Mouse (Mus musculus) MEL (cell line): ENCODE results near the gene Tyk2. TPM values are rescaled to one million over a fixed set of nuclear protein-coding genes. Genes with fewer than 3 reads are reported as not detected.
A peak's percentile ranks its signal among the peaks of the same experiment; 100 is the strongest.

Experiments used
- DNase-seq: peaks from one replicate; pipeline ENCODE4 v3.0.0; 2011; ENCODE audit warnings: low read depth, low spot score
- H3K27ac ChIP-seq: 2 replicates; pipeline ENCODE4 v1.5.1; 2012; ENCODE audit warnings: low read depth, mild to moderate bottlenecking, control low read depth, low read length, moderate library complexity; ENCODE audit not compliant: control insufficient read depth
- H3K27me3 ChIP-seq, 2 experiments: fragments of 150-350 bp in 1 of 2; sonication (generic) in 1 of 2; 2 replicates each; pipeline ENCODE4 v1.6.1; 2012; ENCODE audit warnings: low read length in 2 of 2, mild to moderate bottlenecking in 2 of 2, improper control_type of control experiment in 1 of 2, moderate library complexity in 1 of 2; ENCODE audit not compliant: insufficient read depth in 2 of 2, control insufficient read depth in 1 of 2
- H3K36me3 ChIP-seq, 2 experiments: 2 replicates each; pipeline ENCODE4 v1.6.1; 2012 to 2014; ENCODE audit warnings: low read length in 2 of 2, improper control_type of control experiment in 1 of 2, inconsistent platforms in 1 of 2, mild to moderate bottlenecking in 1 of 2; ENCODE audit not compliant: insufficient read depth in 2 of 2, control insufficient read depth in 1 of 2
- H3K4me1 ChIP-seq, 2 experiments: fragments of 150-350 bp in 1 of 2; sonication (generic) in 1 of 2; 2 replicates each; pipeline ENCODE4 v1.6.1; 2012; ENCODE audit warnings: low read length in 2 of 2, improper control_type of control experiment in 1 of 2, mild to moderate bottlenecking in 1 of 2; ENCODE audit not compliant: insufficient read depth in 2 of 2, control insufficient read depth in 1 of 2
- H3K4me3 ChIP-seq, 2 experiments: fragments of 150-350 bp in 1 of 2; sonication (generic) in 1 of 2; 2 replicates each; pipeline ENCODE4 v1.5.1; 2012; ENCODE audit warnings: low read depth in 2 of 2, low read length in 2 of 2, mild to moderate bottlenecking in 2 of 2, moderate library complexity in 2 of 2, control low read depth in 1 of 2, improper control_type of control experiment in 1 of 2; ENCODE audit not compliant: control insufficient read depth in 1 of 2, insufficient read depth in 1 of 2
- H3K79me2 ChIP-seq: 2 replicates; pipeline ENCODE4 v1.6.1; 2012; ENCODE audit warnings: mild to moderate bottlenecking, low read length, moderate library complexity; ENCODE audit not compliant: control insufficient read depth, poor library complexity, insufficient read depth
- H3K9ac ChIP-seq: 2 replicates; pipeline ENCODE4 v1.6.1; 2012; ENCODE audit warnings: low read depth, mild to moderate bottlenecking, control low read depth, low read length, moderate library complexity; ENCODE audit not compliant: control insufficient read depth, poor library complexity, severe bottlenecking
- H3K9me3 ChIP-seq: fragments of 150-350 bp; sonication (generic); replicated peaks from 2 replicates; pipeline ENCODE4 v1.6.1; 2012; ENCODE audit warnings: mild to moderate bottlenecking, low read length, improper control_type of control experiment, moderate library complexity; ENCODE audit not compliant: insufficient read depth
- BHLHE40 ChIP-seq: IDR thresholded peaks from 2 replicates; pipeline ENCODE4 v1.6.1; 2012; ENCODE audit warnings: low read depth, mild to moderate bottlenecking, inconsistent platforms, low read length, improper control_type of control experiment, borderline replicate concordance
- CHD1 ChIP-seq: IDR thresholded peaks from 2 replicates; pipeline ENCODE4 v1.6.1; 2012; ENCODE audit warnings: low read depth, mild to moderate bottlenecking, inconsistent platforms, low read length, improper control_type of control experiment
- CTCF ChIP-seq, 3 experiments: IDR thresholded peaks in 2 of 3; conservative IDR thresholded peaks in 1 of 3; 2 replicates each; pipeline ENCODE4 v1.5.1; 2011 to 2012; ENCODE audit warnings: low read length in 3 of 3, low read depth in 2 of 3, mild to moderate bottlenecking in 2 of 3, improper control_type of control experiment in 1 of 3, inconsistent platforms in 1 of 3, mixed read lengths in 1 of 3, moderate library complexity in 1 of 3; ENCODE audit not compliant: control insufficient read depth in 1 of 3, insufficient read depth in 1 of 3, poor library complexity in 1 of 3, severe bottlenecking in 1 of 3
- EP300 ChIP-seq, 2 experiments: IDR thresholded peaks; 2 replicates each; pipeline ENCODE4 v1.6.1; 2011; ENCODE audit warnings: improper control_type of control experiment in 2 of 2, low read length in 2 of 2, low read depth in 1 of 2, mild to moderate bottlenecking in 1 of 2
- GATA1 ChIP-seq: IDR thresholded peaks from 2 replicates; pipeline ENCODE4 v1.6.1; 2011; ENCODE audit warnings: low read depth, low read length, improper control_type of control experiment
- MAFK ChIP-seq: IDR thresholded peaks from 2 replicates; pipeline ENCODE4 v1.6.1; 2011; ENCODE audit warnings: low read depth, mild to moderate bottlenecking, low read length, improper control_type of control experiment, borderline replicate concordance
- MAZ ChIP-seq: IDR thresholded peaks from 2 replicates; pipeline ENCODE4 v1.6.1; 2012; ENCODE audit warnings: low read depth, mild to moderate bottlenecking, inconsistent platforms, low read length, improper control_type of control experiment
- MEF2A ChIP-seq: IDR thresholded peaks from 2 replicates; pipeline ENCODE4 v1.6.1; 2014; ENCODE audit warnings: low read depth, mild to moderate bottlenecking, inconsistent platforms, low read length, improper control_type of control experiment; ENCODE audit not compliant: poor library complexity, insufficient replicate concordance, severe bottlenecking; ENCODE audit errors: extremely low read depth
- MYC ChIP-seq: IDR thresholded peaks from 2 replicates; pipeline ENCODE4 v1.6.1; 2011; ENCODE audit warnings: low read depth, mild to moderate bottlenecking, low read length, improper control_type of control experiment, moderate library complexity
- POLR2A ChIP-seq, 2 experiments: IDR thresholded peaks; 2 replicates each; pipeline ENCODE4 v1.6.1; 2011 to 2012; ENCODE audit warnings: low read length in 2 of 2, mild to moderate bottlenecking in 2 of 2, control low read depth in 1 of 2, improper control_type of control experiment in 1 of 2, low read depth in 1 of 2, moderate library complexity in 1 of 2; ENCODE audit not compliant: control insufficient read depth in 1 of 2, insufficient read depth in 1 of 2, poor library complexity in 1 of 2
- POLR2AphosphoS5 ChIP-seq: IDR thresholded peaks from 2 replicates; pipeline ENCODE4 v1.6.1; 2012; ENCODE audit warnings: low read depth, borderline replicate concordance, mild to moderate bottlenecking, inconsistent platforms, low read length, moderate library complexity, mixed read lengths
- RCOR1 ChIP-seq: IDR thresholded peaks from 2 replicates; pipeline ENCODE4 v1.6.1; 2012; ENCODE audit warnings: low read depth, mild to moderate bottlenecking, inconsistent platforms, low read length, improper control_type of control experiment
- TAL1 ChIP-seq: IDR thresholded peaks from 2 replicates; pipeline ENCODE4 v1.6.1; 2012; ENCODE audit warnings: mild to moderate bottlenecking, inconsistent platforms, low read length, moderate library complexity, mixed read lengths
- TBP ChIP-seq: IDR thresholded peaks from 2 replicates; pipeline ENCODE4 v1.8.0; 2011; ENCODE audit warnings: low read depth, low read length, improper control_type of control experiment
- polyA plus RNA-seq, 2 experiments: library from polyadenylated mRNA; stranded (reverse) in 1 of 2; unstranded in 1 of 2; fragments of >175 nt in 1 of 2; fragments of >200 nt in 1 of 2; gene quantifications; 2 replicates each; pipeline versions ENCODE4 v1.2.1 to v1.2.4; 2012; ENCODE audit warnings: low replicate concordance in 2 of 2, low read depth in 1 of 2; ENCODE audit not compliant: insufficient read length in 2 of 2, insufficient read depth in 1 of 2, missing spikeins in 1 of 2
- total RNA-seq: library from RNA; depleted of rRNA; stranded (reverse); fragments of 300-350 nt; gene quantifications from 2 replicates; pipeline ENCODE4 v1.2.3, GENCODE M21; 2012

The Tyk2 gene
- total and polyA plus RNA-seq, 3 experiments: 43.8 to 63.3 TPM; not detected in 1

GRCm38 (mm10) chr9:21083324-21083723 is 47.7 kb downstream of the Tyk2 start:
- Histone ChIP-seq H3K4me3 (no peak overlapping the region), H3K27me3 (no peaks in the 10 kb centered on the region), H3K4me1 (peaks cover 15 to 23% of the 10 kb centered on the region in 2 experiments; a peak in 3 of 4 replicates), H3K79me2 (peaks cover 33% of the 10 kb centered on the region), H3K9ac (no peak overlapping the region), H3K36me3 (peaks cover 27 to 77% of the 10 kb centered on the region in 2 experiments), H3K9me3 (no peaks in the 10 kb centered on the region), H3K27ac (no peak overlapping the region)
- TF ChIP-seq TAL1 (peak; percentile 61; the same call in 1 of the 2 replicates), TBP (0 out of 2 replicates have a peak, but pooled peaks have one; percentile 31), GATA1 (peak; percentile 91), CHD1 (no peak), RCOR1 (no peak)
- peak; percentile 81 for DNase-seq

GRCm38 (mm10) chr9:21081127-21081526 is 49.9 kb downstream of the Tyk2 start:
- H3K27me3 ChIP-seq: no peaks in the 10 kb centered on the region
- no peak overlapping the region for H3K27ac ChIP-seq
- no peak for DNase-seq
- H3K4me3 ChIP-seq: no peak overlapping the region
- TF ChIP-seq CTCF (IDR thresholded peaks at IDR 0.05 in 2 of 3, conservative IDR thresholded peaks at IDR 0.05 in 1 of 3; ENCODE audit: control insufficient read depth in 1 of 3, insufficient read depth in 1 of 3, low read depth in 2 of 3, low read length in 3 of 3, poor library complexity in 1 of 3, severe bottlenecking in 1 of 3) (no peak), POLR2AphosphoS5 (no peak), BHLHE40 (no peak), MEF2A (no peak), MYC (no peak), EP300 (IDR thresholded peaks at IDR 0.05; ENCODE audit: low read depth in 1 of 2, low read length in 2 of 2) (no peak), RCOR1 (no peak), TAL1 (no peak)
- peaks cover 15 to 23% of the 10 kb centered on the region in 2 experiments; a peak in 3 of 4 replicates for H3K4me1 ChIP-seq
- H3K9ac ChIP-seq: no peak overlapping the region
- no peaks in the 10 kb centered on the region for H3K9me3 ChIP-seq
- peaks cover 14% of the 10 kb centered on the region for H3K79me2 ChIP-seq
- peaks cover 25 to 74% of the 10 kb centered on the region in 2 experiments for H3K36me3 ChIP-seq

GRCm38 (mm10) chr9:21075625-21076024 is 55.4 kb downstream of the Tyk2 start:
- Histone ChIP-seq H3K79me2 (peaks cover 30% of the 10 kb centered on the region), H3K4me1 (peaks cover 9 to 17% of the 10 kb centered on the region in 2 experiments; a peak in 3 of 4 replicates), H3K9ac (no peak overlapping the region), H3K27me3 (no peaks in the 10 kb centered on the region), H3K4me3 (no peak overlapping the region), H3K9me3 (no peaks in the 10 kb centered on the region), H3K36me3 (peaks cover 19 to 35% of the 10 kb centered on the region in 2 experiments), H3K27ac (no peak overlapping the region)
- no peak for DNase-seq
- peak in 1 of 2 experiments; percentile 12; a peak in 1 of 4 replicates for TF ChIP-seq POLR2A (IDR thresholded peaks at IDR 0.05; ENCODE audit: control insufficient read depth in 1 of 2, insufficient read depth in 1 of 2, low read depth in 1 of 2, low read length in 2 of 2, poor library complexity in 1 of 2)
- no peak for TF ChIP-seq MAFK
- TF ChIP-seq MAZ: no peak
